Mouse (Mus musculus) CH12.LX (cell line): ENCODE measurements around the gene Cenpb. TPM values are rescaled to one million over a fixed set of nuclear protein-coding genes. Genes with fewer than 3 reads are reported as not detected.
A peak's percentile ranks its signal among the peaks of the same experiment; 100 is the strongest.
"Not testable (repeated sequence)": the region's sequence is repeated elsewhere in the genome, so short reads cannot be mapped to it uniquely, and the experiment has no call there.

ENCODE experiments used
- DNase-seq: peaks from one replicate; pipeline ENCODE4 v3.0.0-alpha.2; 2013; ENCODE audit errors: extremely low read depth
- H3K27ac ChIP-seq: 2 replicates; pipeline ENCODE4 v1.5.1; 2012; ENCODE audit warnings: low read depth, mild to moderate bottlenecking, control low read depth, moderate library complexity; ENCODE audit not compliant: insufficient read depth
- H3K27me3 ChIP-seq: replicated peaks from 2 replicates; pipeline ENCODE3; 2012; ENCODE audit warnings: inconsistent platforms
- H3K36me3 ChIP-seq, 2 experiments: replicated peaks in 1 of 2; 2 replicates each; pipeline versions ENCODE3 to v1.6.1; 2012; ENCODE audit warnings: inconsistent platforms in 1 of 2, low read length in 1 of 2, mild to moderate bottlenecking in 1 of 2, mixed read lengths in 1 of 2, moderate library complexity in 1 of 2; ENCODE audit not compliant: control insufficient read depth in 1 of 2, insufficient read depth in 1 of 2
- H3K4me1 ChIP-seq, 2 experiments: 2 replicates each; pipeline ENCODE4 v1.6.1; 2012; ENCODE audit warnings: inconsistent platforms in 1 of 2, moderate library complexity in 1 of 2; ENCODE audit not compliant: insufficient read depth in 2 of 2, control insufficient read depth in 1 of 2
- H3K4me2 ChIP-seq: 2 replicates; pipeline ENCODE4 v1.6.1; 2012; ENCODE audit warnings: low read depth, mild to moderate bottlenecking, control low read depth; ENCODE audit not compliant: poor library complexity, insufficient read depth, severe bottlenecking
- H3K4me3 ChIP-seq, 3 experiments: fragments of 150-350 bp in 1 of 3; sonication (generic) in 1 of 3; replicated peaks in 1 of 3; 2 replicates each; pipeline versions ENCODE3 to v1.5.1; 2011 to 2012; ENCODE audit warnings: low read depth in 2 of 3, low read length in 2 of 3, mild to moderate bottlenecking in 2 of 3, moderate library complexity in 2 of 3, control low read depth in 1 of 3, improper control_type of control experiment in 1 of 3, inconsistent platforms in 1 of 3, mixed read lengths in 1 of 3; ENCODE audit not compliant: poor library complexity in 1 of 3
- H3K79me2 ChIP-seq: replicated peaks from 2 replicates; pipeline ENCODE4 v1.6.1; 2012; ENCODE audit warnings: mild to moderate bottlenecking, moderate library complexity; ENCODE audit not compliant: control insufficient read depth, poor library complexity, insufficient read depth, severe bottlenecking; ENCODE audit errors: extremely low read depth
- H3K9ac ChIP-seq: 2 replicates; pipeline ENCODE4 v1.6.1; 2012; ENCODE audit warnings: low read depth, mild to moderate bottlenecking, control low read depth, moderate library complexity; ENCODE audit not compliant: insufficient read depth
- H3K9me3 ChIP-seq: replicated peaks from 2 replicates; pipeline ENCODE3; 2012; ENCODE audit warnings: low read length, inconsistent platforms, mixed read lengths
- CHD1 ChIP-seq: IDR thresholded peaks from 2 replicates; pipeline ENCODE4 v1.6.1; 2012; ENCODE audit warnings: low read depth, low read length, improper control_type of control experiment, inconsistent platforms
- CHD2 ChIP-seq: IDR thresholded peaks from 2 replicates; pipeline ENCODE4 v1.6.1; 2011; ENCODE audit warnings: low read length, improper control_type of control experiment
- CTCF ChIP-seq, 2 experiments: IDR thresholded peaks in 1 of 2; conservative IDR thresholded peaks in 1 of 2; 2 replicates each; pipeline ENCODE4 v1.5.1; 2011 to 2012; ENCODE audit warnings: low read depth in 2 of 2, low read length in 2 of 2, improper control_type of control experiment in 1 of 2, inconsistent platforms in 1 of 2, mild to moderate bottlenecking in 1 of 2, moderate library complexity in 1 of 2
- E2F4 ChIP-seq: IDR thresholded peaks from 2 replicates; pipeline ENCODE4 v1.6.1; 2011; ENCODE audit warnings: low read depth, low read length, improper control_type of control experiment; ENCODE audit not compliant: insufficient replicate concordance
- ELF1 ChIP-seq: IDR thresholded peaks from 2 replicates; pipeline ENCODE4 v1.6.1; 2014; ENCODE audit warnings: low read depth, mild to moderate bottlenecking, inconsistent platforms, low read length, improper control_type of control experiment
- IRF4 ChIP-seq: IDR thresholded peaks from 2 replicates; pipeline ENCODE4 v1.6.1; 2014; ENCODE audit warnings: low read depth, mild to moderate bottlenecking, inconsistent platforms, low read length, improper control_type of control experiment
- KAT2A ChIP-seq: IDR thresholded peaks from 2 replicates; pipeline ENCODE4 v1.6.1; 2012; ENCODE audit warnings: low read length, improper control_type of control experiment, inconsistent platforms; ENCODE audit not compliant: insufficient replicate concordance
- MAX ChIP-seq: IDR thresholded peaks from 2 replicates; pipeline ENCODE4 v1.6.1; 2011; ENCODE audit warnings: low read length, improper control_type of control experiment
- MAZ ChIP-seq: IDR thresholded peaks from 2 replicates; pipeline ENCODE4 v1.6.1; 2012; ENCODE audit warnings: low read depth, mild to moderate bottlenecking, inconsistent platforms, low read length, improper control_type of control experiment, moderate library complexity
- MEF2A ChIP-seq: IDR thresholded peaks from 2 replicates; pipeline ENCODE4 v1.6.1; 2014; ENCODE audit warnings: low read depth, mild to moderate bottlenecking, inconsistent platforms, low read length, improper control_type of control experiment, borderline replicate concordance
- MXI1 ChIP-seq: IDR thresholded peaks from 2 replicates; pipeline ENCODE4 v1.6.1; 2011; ENCODE audit warnings: mild to moderate bottlenecking, low read depth, low read length, improper control_type of control experiment
- PAX5 ChIP-seq: IDR thresholded peaks from 2 replicates; pipeline ENCODE4 v1.6.1; 2012; ENCODE audit warnings: low read length, inconsistent platforms, mixed read lengths
- POLR2A ChIP-seq: IDR thresholded peaks from 2 replicates; pipeline ENCODE4 v1.6.1; 2011; ENCODE audit warnings: low read depth, mild to moderate bottlenecking, improper control_type of control experiment, low read length
- RAD21 ChIP-seq: IDR thresholded peaks from 2 replicates; pipeline ENCODE4 v1.6.1; 2011; ENCODE audit warnings: low read depth, mild to moderate bottlenecking, low read length, improper control_type of control experiment, moderate library complexity
- RCOR1 ChIP-seq: conservative IDR thresholded peaks from 2 replicates; pipeline ENCODE4 v1.6.1; 2012; ENCODE audit warnings: low read depth, mild to moderate bottlenecking, inconsistent platforms, low read length, improper control_type of control experiment
- SMC3 ChIP-seq: IDR thresholded peaks from 2 replicates; pipeline ENCODE4 v1.6.1; 2011; ENCODE audit warnings: low read depth, low read length, improper control_type of control experiment
- TCF12 ChIP-seq: IDR thresholded peaks from 2 replicates; pipeline ENCODE4 v1.6.1; 2014; ENCODE audit warnings: low read depth, mild to moderate bottlenecking, inconsistent platforms, low read length, improper control_type of control experiment
- USF1 ChIP-seq: IDR thresholded peaks from 2 replicates; pipeline ENCODE4 v1.6.1; 2014; ENCODE audit warnings: low read depth, mild to moderate bottlenecking, inconsistent platforms, low read length, improper control_type of control experiment
- ZKSCAN1 ChIP-seq: IDR thresholded peaks from 2 replicates; pipeline ENCODE4 v1.6.1; 2012; ENCODE audit warnings: low read depth, inconsistent platforms, low read length, improper control_type of control experiment, borderline replicate concordance
- ZNF384 ChIP-seq: IDR thresholded peaks from 2 replicates; pipeline ENCODE4 v1.6.1; 2012; ENCODE audit warnings: low read depth, low read length, improper control_type of control experiment, inconsistent platforms
- dilution Hi-C: fragments of 300-500 bp; cut with MboI; formaldehyde crosslinking; loops from 2 replicates; pipeline ENCODE4 v1.14.3; 2020; ENCODE audit warnings: low sequenced_read_pairs; ENCODE audit not compliant: extremely low pct_unique_long_range_greater_than_20kb, extremely low pct_ligation_motif_present
- in situ Hi-C: fragments of 300-500 bp; cut with MboI; formaldehyde crosslinking; loops from 3 replicates; pipeline ENCODE4 v1.14.3; 2019; ENCODE audit warnings: low sequenced_read_pairs, low pct_ligation_motif_present, low pct_unique_long_range_greater_than_20kb, mixed read lengths
- polyA plus RNA-seq: library from polyadenylated mRNA; unstranded; fragments of >175 nt; gene quantifications from 2 replicates; pipeline ENCODE4 v1.2.1, GENCODE M21; 2012; ENCODE audit warnings: low read depth; ENCODE audit not compliant: insufficient read length
- total RNA-seq, 2 experiments: library from RNA; depleted of rRNA; stranded (reverse); fragments of 300-350 nt in 1 of 2; fragments of >200 nt in 1 of 2; gene quantifications; 2 replicates each; pipeline ENCODE4 v1.2.3; 2012 to 2014

Gene Cenpb
- total RNA-seq (2012; rRNA removed) (24.4 and 26.8 TPM in 2 replicates), total RNA-seq (2014; rRNA removed) (17.3 and 18.1 TPM in 2 replicates), polyA plus RNA-seq (26.1 and 26.6 TPM in 2 replicates)

DNA sequence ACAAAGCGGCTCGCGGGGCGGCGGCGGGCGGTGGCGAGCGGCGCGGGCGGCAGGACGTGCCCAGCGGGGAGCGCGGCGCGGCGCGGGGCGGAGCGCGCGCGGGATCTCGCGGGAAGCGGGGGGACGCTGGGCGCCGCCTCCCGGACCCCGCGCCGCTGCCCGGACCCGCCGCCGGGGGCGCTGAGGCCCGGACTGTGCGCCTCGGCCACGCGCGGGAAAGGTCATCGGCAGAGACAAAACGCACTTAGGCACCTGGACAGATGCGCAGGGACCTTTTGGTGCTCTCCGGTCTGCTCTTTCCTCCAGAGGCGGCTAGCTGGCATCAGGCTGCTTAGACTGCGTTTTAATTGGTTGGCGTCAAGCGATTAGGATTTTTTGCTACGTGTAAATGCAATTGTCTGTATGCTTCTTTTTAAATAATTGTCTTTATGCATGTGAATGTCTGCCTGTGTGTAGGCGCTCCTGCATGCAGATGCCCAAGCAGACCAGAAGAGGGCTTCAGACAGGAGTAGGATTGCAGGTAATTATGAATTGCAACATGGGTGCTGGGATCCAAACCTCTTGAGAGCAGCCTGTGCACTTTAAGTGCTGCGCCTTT is at the start of gene Cenpb:
Gene Cenpb (minus strand): TSS at position 78 of the 598 bp plus-strand sequence.
- peak within 1 kb of the TSS; percentile 89 for H3K9ac ChIP-seq
- peak; percentile 27 to 66; a peak in 2 of 4 replicates for TF ChIP-seq CTCF (conservative IDR thresholded peaks at IDR 0.05 in 1 of 2, IDR thresholded peaks at IDR 0.05 in 1 of 2; ENCODE audit: low read depth in 2 of 2, low read length in 2 of 2)
- TF ChIP-seq ELF1, result no peak
- peak; percentile 45; the same call in 1 of the 2 replicates for TF ChIP-seq POLR2A
- TF ChIP-seq SMC3, result peak; percentile 14
- TF ChIP-seq MEF2A, result no peak
- TF ChIP-seq CHD2, result peak; percentile 82
- TF ChIP-seq MAX, result peak; percentile 57; the same call in 1 of the 2 replicates
- TF ChIP-seq ZNF384, result no peak
- TF ChIP-seq MAZ, result no peak
- peak; percentile 4; the same call in 1 of the 2 replicates for TF ChIP-seq TCF12
- peak; percentile 45 for TF ChIP-seq RAD21
- TF ChIP-seq ZKSCAN1, result no peak
- TF ChIP-seq RCOR1, result no peak
- peak within 1 kb of the TSS; percentile 28 for H3K27ac ChIP-seq
- peak within 1 kb of the TSS; percentile 78 for H3K4me2 ChIP-seq
- H3K4me1 ChIP-seq, result peaks cover 14 to 25% of the 10 kb centered on the region in 2 experiments
- dilution Hi-C loops (no loop called here), in situ Hi-C loops (no loop called here)
- no peaks in the 10 kb centered on the region for H3K27me3 ChIP-seq
- peak within 1 kb of the TSS; percentile 57 to 96 (median 69) for H3K4me3 ChIP-seq
- H3K79me2 ChIP-seq, result no peaks in the 10 kb centered on the region
- no peaks in the 10 kb centered on the region for H3K9me3 ChIP-seq
- peak; percentile 59 for DNase-seq
- H3K36me3 ChIP-seq, result peaks cover 0 to 24% of the 10 kb centered on the region in 2 experiments

DNA sequence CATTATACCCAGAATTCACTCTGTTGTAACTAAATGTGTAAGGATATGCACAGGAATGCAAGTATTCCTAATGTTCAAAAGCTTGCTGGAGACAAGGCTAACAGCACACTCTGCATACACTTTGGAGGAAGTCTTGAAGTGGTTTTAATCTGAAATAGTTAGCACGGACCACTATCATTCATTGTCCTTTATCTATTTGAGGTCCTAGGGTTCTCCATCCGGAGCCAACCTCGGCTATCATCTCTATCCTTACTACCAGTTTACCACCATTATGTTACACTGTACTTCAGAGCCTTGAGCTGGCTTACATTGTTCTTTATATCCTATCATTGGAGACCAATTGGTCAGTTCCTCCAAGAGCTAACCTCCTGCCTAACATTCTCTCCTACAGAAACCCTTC is 47.4 kb upstream of the Cenpb start:
- H3K9ac ChIP-seq, result no peak overlapping the region
- TF ChIP-seq ZKSCAN1 (no peak), ELF1 (no peak), RAD21 (no peak), PAX5 (no peak), CHD1 (no peak), IRF4 (no peak), MXI1 (no peak), RCOR1 (no peak), MEF2A (no peak), USF1 (no peak), SMC3 (no peak), KAT2A (no peak), E2F4 (no peak)
- H3K79me2 ChIP-seq, result no peaks in the 10 kb centered on the region
- H3K4me1 ChIP-seq, result peaks cover 6 to 12% of the 10 kb centered on the region in 2 experiments
- no peak for DNase-seq
- dilution Hi-C loops, result no loop called here
- peaks cover 5% of the 10 kb centered on the region for H3K27me3 ChIP-seq
- no peak overlapping the region for H3K4me3 ChIP-seq
- H3K27ac ChIP-seq, result no peak overlapping the region
- H3K4me2 ChIP-seq, result no peak overlapping the region
- no peaks in the 10 kb centered on the region for H3K36me3 ChIP-seq
- no peaks in the 10 kb centered on the region for H3K9me3 ChIP-seq
- in situ Hi-C loops, result no loop called here

- H3K27ac ChIP-seq, H3K36me3 ChIP-seq, dilution Hi-C loops, H3K4me2 ChIP-seq, H3K9ac ChIP-seq, H3K27me3 ChIP-seq, H3K9me3 ChIP-seq, H3K4me1 ChIP-seq, in situ Hi-C loops, H3K79me2 ChIP-seq, H3K4me3 ChIP-seq, DNase-seq: not testable (repeated sequence)
Measured at GRCm38 (mm10) chr2:131226669-131227068, 46.8 kb upstream of the Cenpb start.
